Mouse (Mus musculus) kidney, adult 9 months (tissue): ENCODE measurements around the gene Tango2.
A peak's percentile ranks its signal among the peaks of the same experiment; 100 is the strongest.
"Not testable (repeated sequence)": the region's sequence is repeated elsewhere in the genome, so short reads cannot be mapped to it uniquely, and the experiment has no call there.

Experiments used
- DNase-seq: peaks from one replicate; pipeline ENCODE4 v3.0.0; 2022

Tango2 gene

GRCm38 (mm10) chr16:18342650-18343570, 5.0 kb downstream of the Tango2 start:
- peak; percentile 47 for DNase-seq

GRCm38 (mm10) chr16:18342076-18342475, 5.8 kb downstream of the Tango2 start:
- DNase-seq = peak; percentile 68

- DNase-seq = peak; percentile 59
Measured at GRCm38 (mm10) chr16:18341605-18342004, 6.3 kb downstream of the Tango2 start.

GRCm38 (mm10) chr16:18339866-18340265, 8.0 kb downstream of the Tango2 start:
- DNase-seq = no peak

GRCm38 (mm10) chr16:18337261-18337660, 10.6 kb downstream of the Tango2 start:
- no peak for DNase-seq

- DNase-seq = no peak
Measured at GRCm38 (mm10) chr16:18335981-18336380, 11.9 kb downstream of the Tango2 start.

GRCm38 (mm10) chr16:18333976-18334375, 13.9 kb downstream of the Tango2 start:
- peak; percentile 51 for DNase-seq

- no peak for DNase-seq
Measured at GRCm38 (mm10) chr16:18328524-18328923, 19.4 kb downstream of the Tango2 start.

- DNase-seq = peak; percentile 66
Measured at GRCm38 (mm10) chr16:18327936-18328335, 20.0 kb downstream of the Tango2 start.

- no peak for DNase-seq
Measured at GRCm38 (mm10) chr16:18325741-18326140, 22.2 kb downstream of the Tango2 start.

- no peak for DNase-seq
Measured at GRCm38 (mm10) chr16:18324031-18324430, 23.9 kb downstream of the Tango2 start.

- no peak for DNase-seq
Measured at GRCm38 (mm10) chr16:18323460-18323859, 24.4 kb downstream of the Tango2 start.

- no peak for DNase-seq
Measured at GRCm38 (mm10) chr16:18321443-18321842, 26.5 kb downstream of the Tango2 start.

GRCm38 (mm10) chr16:18318992-18319391, 28.9 kb downstream of the Tango2 start:
- no peak for DNase-seq

- no peak for DNase-seq
Measured at GRCm38 (mm10) chr16:18308159-18308558, 39.7 kb downstream of the Tango2 start.

GRCm38 (mm10) chr16:18289614-18290013, 58.3 kb downstream of the Tango2 start:
- not testable (repeated sequence) for DNase-seq

GRCm38 (mm10) chr16:18289067-18289588, 58.8 kb downstream of the Tango2 start, which contains the start of gene Dgcr8:
Gene Dgcr8, minus strand, starts transcription at chr16:18289246.
- DNase-seq = peak; percentile 98

GRCm38 (mm10) chr16:18288581-18289061, 59.3 kb downstream of the Tango2 start:
- DNase-seq = no peak

- DNase-seq = no peak
Measured at GRCm38 (mm10) chr16:18288166-18288565, 59.7 kb downstream of the Tango2 start.

- no peak for DNase-seq
Measured at GRCm38 (mm10) chr16:18275166-18275565, 72.7 kb downstream of the Tango2 start.

- no peak for DNase-seq
Measured at GRCm38 (mm10) chr16:18268182-18268581, 79.7 kb downstream of the Tango2 start.

GRCm38 (mm10) chr16:18265024-18265423, 82.9 kb downstream of the Tango2 start:
- DNase-seq = no peak

GRCm38 (mm10) chr16:18258221-18258620, 89.7 kb downstream of the Tango2 start, which contains the start of gene Gm49776:
Gene Gm49776, minus strand, starts transcription at chr16:18258321.
- DNase-seq = no peak

- no peak for DNase-seq
Measured at GRCm38 (mm10) chr16:18253866-18254265, 94.0 kb downstream of the Tango2 start.
